Mouse (Mus musculus) MEL (cell line): Measurements from ENCODE around the gene Med21. TPM values are rescaled to one million over a fixed set of nuclear protein-coding genes. Genes with fewer than 3 reads are reported as not detected.

Experiments used
- DNase-seq: peaks from one replicate; pipeline ENCODE4 v3.0.0; 2011; ENCODE audit warnings: low read depth, low spot score
- H3K27ac ChIP-seq: 2 replicates; pipeline ENCODE4 v1.5.1; 2012; ENCODE audit warnings: low read depth, mild to moderate bottlenecking, control low read depth, low read length, moderate library complexity; ENCODE audit not compliant: control insufficient read depth
- H3K27me3 ChIP-seq, 2 experiments: fragments of 150-350 bp in 1 of 2; sonication (generic) in 1 of 2; 2 replicates each; pipeline ENCODE4 v1.6.1; 2012; ENCODE audit warnings: low read length in 2 of 2, mild to moderate bottlenecking in 2 of 2, improper control_type of control experiment in 1 of 2, moderate library complexity in 1 of 2; ENCODE audit not compliant: insufficient read depth in 2 of 2, control insufficient read depth in 1 of 2
- H3K36me3 ChIP-seq, 2 experiments: 2 replicates each; pipeline ENCODE4 v1.6.1; 2012 to 2014; ENCODE audit warnings: low read length in 2 of 2, improper control_type of control experiment in 1 of 2, inconsistent platforms in 1 of 2, mild to moderate bottlenecking in 1 of 2; ENCODE audit not compliant: insufficient read depth in 2 of 2, control insufficient read depth in 1 of 2
- H3K4me1 ChIP-seq, 2 experiments: fragments of 150-350 bp in 1 of 2; sonication (generic) in 1 of 2; 2 replicates each; pipeline ENCODE4 v1.6.1; 2012; ENCODE audit warnings: low read length in 2 of 2, improper control_type of control experiment in 1 of 2, mild to moderate bottlenecking in 1 of 2; ENCODE audit not compliant: insufficient read depth in 2 of 2, control insufficient read depth in 1 of 2
- H3K4me3 ChIP-seq, 2 experiments: fragments of 150-350 bp in 1 of 2; sonication (generic) in 1 of 2; 2 replicates each; pipeline ENCODE4 v1.5.1; 2012; ENCODE audit warnings: low read depth in 2 of 2, low read length in 2 of 2, mild to moderate bottlenecking in 2 of 2, moderate library complexity in 2 of 2, control low read depth in 1 of 2, improper control_type of control experiment in 1 of 2; ENCODE audit not compliant: control insufficient read depth in 1 of 2, insufficient read depth in 1 of 2
- H3K79me2 ChIP-seq: 2 replicates; pipeline ENCODE4 v1.6.1; 2012; ENCODE audit warnings: mild to moderate bottlenecking, low read length, moderate library complexity; ENCODE audit not compliant: control insufficient read depth, poor library complexity, insufficient read depth
- H3K9ac ChIP-seq: 2 replicates; pipeline ENCODE4 v1.6.1; 2012; ENCODE audit warnings: low read depth, mild to moderate bottlenecking, control low read depth, low read length, moderate library complexity; ENCODE audit not compliant: control insufficient read depth, poor library complexity, severe bottlenecking
- H3K9me3 ChIP-seq: fragments of 150-350 bp; sonication (generic); replicated peaks from 2 replicates; pipeline ENCODE4 v1.6.1; 2012; ENCODE audit warnings: mild to moderate bottlenecking, low read length, improper control_type of control experiment, moderate library complexity; ENCODE audit not compliant: insufficient read depth
- BHLHE40 ChIP-seq: IDR thresholded peaks from 2 replicates; pipeline ENCODE4 v1.6.1; 2012; ENCODE audit warnings: low read depth, mild to moderate bottlenecking, inconsistent platforms, low read length, improper control_type of control experiment, borderline replicate concordance
- CHD1 ChIP-seq: IDR thresholded peaks from 2 replicates; pipeline ENCODE4 v1.6.1; 2012; ENCODE audit warnings: low read depth, mild to moderate bottlenecking, inconsistent platforms, low read length, improper control_type of control experiment
- E2F4 ChIP-seq: IDR thresholded peaks from 2 replicates; pipeline ENCODE4 v1.6.1; 2011; ENCODE audit warnings: low read depth, low read length, improper control_type of control experiment, borderline replicate concordance
- ELF1 ChIP-seq: IDR thresholded peaks from 2 replicates; pipeline ENCODE4 v1.6.1; 2014; ENCODE audit warnings: low read depth, mild to moderate bottlenecking, inconsistent platforms, low read length, improper control_type of control experiment, moderate library complexity
- ETS1 ChIP-seq: IDR thresholded peaks from 2 replicates; pipeline ENCODE4 v1.6.1; 2012; ENCODE audit warnings: low read depth, mild to moderate bottlenecking, inconsistent platforms, low read length, improper control_type of control experiment, moderate library complexity
- GABPA ChIP-seq: IDR thresholded peaks from 2 replicates; pipeline ENCODE4 v1.6.1; 2012; ENCODE audit warnings: low read depth, mild to moderate bottlenecking, inconsistent platforms, low read length, improper control_type of control experiment, moderate library complexity
- HCFC1 ChIP-seq: IDR thresholded peaks from 2 replicates; pipeline ENCODE4 v1.6.1; 2012; ENCODE audit warnings: low read depth, mild to moderate bottlenecking, inconsistent platforms, low read length, improper control_type of control experiment, moderate library complexity
- JUND ChIP-seq: IDR thresholded peaks from 2 replicates; pipeline ENCODE4 v1.6.1; 2011; ENCODE audit warnings: low read depth, mild to moderate bottlenecking, improper control_type of control experiment, low read length
- KAT2A ChIP-seq: conservative IDR thresholded peaks from 2 replicates; pipeline ENCODE4 v1.6.1; 2012; ENCODE audit warnings: low read depth, low read length, improper control_type of control experiment, inconsistent platforms
- MAZ ChIP-seq: IDR thresholded peaks from 2 replicates; pipeline ENCODE4 v1.6.1; 2012; ENCODE audit warnings: low read depth, mild to moderate bottlenecking, inconsistent platforms, low read length, improper control_type of control experiment
- MEF2A ChIP-seq: IDR thresholded peaks from 2 replicates; pipeline ENCODE4 v1.6.1; 2014; ENCODE audit warnings: low read depth, mild to moderate bottlenecking, inconsistent platforms, low read length, improper control_type of control experiment; ENCODE audit not compliant: poor library complexity, insufficient replicate concordance, severe bottlenecking; ENCODE audit errors: extremely low read depth
- MXI1 ChIP-seq: IDR thresholded peaks from 2 replicates; pipeline ENCODE4 v1.6.1; 2011; ENCODE audit warnings: mild to moderate bottlenecking, low read depth, low read length, improper control_type of control experiment
- MYB ChIP-seq: IDR thresholded peaks from 2 replicates; pipeline ENCODE4 v1.6.1; 2011; ENCODE audit warnings: mild to moderate bottlenecking, low read depth, low read length, improper control_type of control experiment
- MYC ChIP-seq: IDR thresholded peaks from 2 replicates; pipeline ENCODE4 v1.6.1; 2011; ENCODE audit warnings: low read depth, mild to moderate bottlenecking, low read length, improper control_type of control experiment, moderate library complexity
- NRF1 ChIP-seq: IDR thresholded peaks from 2 replicates; pipeline ENCODE4 v1.6.1; 2014; ENCODE audit warnings: low read depth, mild to moderate bottlenecking, inconsistent platforms, low read length, improper control_type of control experiment, moderate library complexity; ENCODE audit not compliant: poor library complexity, insufficient read depth, severe bottlenecking
- POLR2A ChIP-seq, 2 experiments: IDR thresholded peaks; 2 replicates each; pipeline ENCODE4 v1.6.1; 2011 to 2012; ENCODE audit warnings: low read length in 2 of 2, mild to moderate bottlenecking in 2 of 2, control low read depth in 1 of 2, improper control_type of control experiment in 1 of 2, low read depth in 1 of 2, moderate library complexity in 1 of 2; ENCODE audit not compliant: control insufficient read depth in 1 of 2, insufficient read depth in 1 of 2, poor library complexity in 1 of 2
- POLR2AphosphoS5 ChIP-seq: IDR thresholded peaks from 2 replicates; pipeline ENCODE4 v1.6.1; 2012; ENCODE audit warnings: low read depth, borderline replicate concordance, mild to moderate bottlenecking, inconsistent platforms, low read length, moderate library complexity, mixed read lengths
- RCOR1 ChIP-seq: IDR thresholded peaks from 2 replicates; pipeline ENCODE4 v1.6.1; 2012; ENCODE audit warnings: low read depth, mild to moderate bottlenecking, inconsistent platforms, low read length, improper control_type of control experiment
- SIN3A ChIP-seq: IDR thresholded peaks from 2 replicates; pipeline ENCODE4 v1.6.1; 2012; ENCODE audit warnings: low read length, improper control_type of control experiment, inconsistent platforms
- TBP ChIP-seq: IDR thresholded peaks from 2 replicates; pipeline ENCODE4 v1.8.0; 2011; ENCODE audit warnings: low read depth, low read length, improper control_type of control experiment
- UBTF ChIP-seq: IDR thresholded peaks from 2 replicates; pipeline ENCODE4 v1.6.1; 2012; ENCODE audit warnings: low read depth, mild to moderate bottlenecking, inconsistent platforms, low read length, improper control_type of control experiment, moderate library complexity, borderline replicate concordance; ENCODE audit not compliant: insufficient read depth
- ZKSCAN1 ChIP-seq: IDR thresholded peaks from 2 replicates; pipeline ENCODE4 v1.6.1; 2012; ENCODE audit warnings: low read depth, mild to moderate bottlenecking, inconsistent platforms, low read length, improper control_type of control experiment, moderate library complexity
- ZMIZ1 ChIP-seq: IDR thresholded peaks from 2 replicates; pipeline ENCODE4 v1.6.1; 2012; ENCODE audit warnings: low read depth, mild to moderate bottlenecking, inconsistent platforms, low read length, improper control_type of control experiment, moderate library complexity
- polyA plus RNA-seq, 2 experiments: library from polyadenylated mRNA; stranded (reverse) in 1 of 2; unstranded in 1 of 2; fragments of >175 nt in 1 of 2; fragments of >200 nt in 1 of 2; gene quantifications; 2 replicates each; pipeline versions ENCODE4 v1.2.1 to v1.2.4; 2012; ENCODE audit warnings: low replicate concordance in 2 of 2, low read depth in 1 of 2; ENCODE audit not compliant: insufficient read length in 2 of 2, insufficient read depth in 1 of 2, missing spikeins in 1 of 2
- total RNA-seq: library from RNA; depleted of rRNA; stranded (reverse); fragments of 300-350 nt; gene quantifications from 2 replicates; pipeline ENCODE4 v1.2.3, GENCODE M21; 2012

Gene Med21
- total and polyA plus RNA-seq, 3 experiments, result 56.7 to 79.5 TPM; not detected in 1

GRCm38 (mm10) chr6:146665408-146665807 lies 23.1 kb downstream of the Med21 start:
- H3K27me3 ChIP-seq, result no peaks in the 10 kb centered on the region
- peaks cover 0 to 9% of the 10 kb centered on the region in 2 experiments; a peak in 2 of 4 replicates for H3K36me3 ChIP-seq
- H3K4me3 ChIP-seq, result no peak overlapping the region
- no peaks in the 10 kb centered on the region for H3K79me2 ChIP-seq
- H3K9ac ChIP-seq, result no peak overlapping the region
- H3K27ac ChIP-seq, result no peak overlapping the region
- H3K9me3 ChIP-seq, result no peaks in the 10 kb centered on the region
- peaks cover 9 to 10% of the 10 kb centered on the region in 2 experiments for H3K4me1 ChIP-seq
- TF ChIP-seq SIN3A (no peak), BHLHE40 (no peak), E2F4 (no peak), KAT2A (no peak), MYC (no peak), ZKSCAN1 (no peak), GABPA (no peak), JUND (no peak)
- no peak for DNase-seq

- no peaks in the 10 kb centered on the region for H3K79me2 ChIP-seq
- H3K4me3 ChIP-seq, result no peak overlapping the region
- TF ChIP-seq MYB (no peak), MAZ (no peak), ETS1 (no peak), E2F4 (no peak), RCOR1 (no peak), POLR2A (IDR thresholded peaks at IDR 0.05; ENCODE audit: control insufficient read depth in 1 of 2, insufficient read depth in 1 of 2, low read depth in 1 of 2, low read length in 2 of 2, poor library complexity in 1 of 2) (no peak)
- no peak overlapping the region for H3K9ac ChIP-seq
- peaks cover 0 to 14% of the 10 kb centered on the region in 2 experiments; a peak in 2 of 4 replicates for H3K36me3 ChIP-seq
- H3K9me3 ChIP-seq, result no peaks in the 10 kb centered on the region
- peaks cover 9 to 13% of the 10 kb centered on the region in 2 experiments for H3K4me1 ChIP-seq
- no peak overlapping the region for H3K27ac ChIP-seq
- no peaks in the 10 kb centered on the region for H3K27me3 ChIP-seq
- DNase-seq, result no peak
Measured at GRCm38 (mm10) chr6:146666811-146667210, 24.5 kb downstream of the Med21 start.

- no peaks in the 10 kb centered on the region for H3K79me2 ChIP-seq
- DNase-seq, result peak; percentile 66
- 0 out of 4 replicates have a peak overlapping the region, but pooled peaks of 1 of the 2 experiments have one; percentile 34 for H3K4me3 ChIP-seq
- H3K27ac ChIP-seq, result no peak overlapping the region
- peaks cover 0 to 14% of the 10 kb centered on the region in 2 experiments; a peak in 2 of 4 replicates for H3K36me3 ChIP-seq
- H3K4me1 ChIP-seq, result peaks cover 12 to 13% of the 10 kb centered on the region in 2 experiments
- no peaks in the 10 kb centered on the region for H3K27me3 ChIP-seq
- no peaks in the 10 kb centered on the region for H3K9me3 ChIP-seq
- peak overlapping the region; percentile 42; the same call in 1 of the 2 replicates for H3K9ac ChIP-seq
- no peak for TF ChIP-seq HCFC1
- no peak for TF ChIP-seq MXI1
- TF ChIP-seq POLR2AphosphoS5, result no peak
- no peak for TF ChIP-seq CHD1
- TF ChIP-seq ETS1, result no peak
- no peak for TF ChIP-seq MAZ
- TF ChIP-seq ZMIZ1, result no peak
- TF ChIP-seq SIN3A, result no peak; the same call in 1 of the 2 replicates
- no peak for TF ChIP-seq ELF1
- TF ChIP-seq NRF1, result no peak
- TF ChIP-seq UBTF, result no peak
- no peak for TF ChIP-seq BHLHE40
- 0 out of 2 replicates have a peak, but pooled peaks have one; percentile 23 for TF ChIP-seq TBP
- TF ChIP-seq MEF2A, result no peak
- no peak for TF ChIP-seq E2F4
- peak in 1 of 2 experiments; percentile 42; a peak in 1 of 4 replicates for TF ChIP-seq POLR2A (IDR thresholded peaks at IDR 0.05; ENCODE audit: control insufficient read depth in 1 of 2, insufficient read depth in 1 of 2, low read depth in 1 of 2, low read length in 2 of 2, poor library complexity in 1 of 2)
Measured at GRCm38 (mm10) chr6:146668606-146669005, 26.3 kb downstream of the Med21 start.
